Mouse (Mus musculus): ENCODE measurements around the gene Cerk. TPM values are rescaled to one million over a fixed set of nuclear protein-coding genes. Genes with fewer than 3 reads are reported as not detected.
"Not testable (repeated sequence)": the region's sequence is repeated elsewhere in the genome, so short reads cannot be mapped to it uniquely, and the experiment has no call there.

Cerk gene
- total RNA-seq, 2 experiments from 2014 or later: 40.4 to 45.9 TPM

- intact Hi-C loops (cut with DNase I): no loop called here
- peak in 1 of 2 experiments; percentile 40 for DNase-seq
These were observed 17.5 kb downstream of the Cerk start for GRCm38 (mm10) chr15:86168505-86168867.

- intact Hi-C loops (cut with DNase I): loop anchor here (2.0 kb wide), 1 partner anchor 61 kb away; no protein-coding TSS in a partner anchor
- DNase-seq: no peak
These were observed 18.0 kb downstream of the Cerk start for GRCm38 (mm10) chr15:86167787-86168504.

GRCm38 (mm10) chr15:86167032-86167655 lies 18.8 kb downstream of the Cerk start:
- DNase-seq: no peak
- intact Hi-C loops (cut with DNase I): loop anchor here (2.0 kb wide), 1 partner anchor 62 kb away; no protein-coding TSS in a partner anchor

GRCm38 (mm10) chr15:86165811-86166590 lies 19.9 kb downstream of the Cerk start:
- intact Hi-C loops (cut with DNase I): loop anchor here (2.0 kb wide), 1 partner anchor 63 kb away; no protein-coding TSS in a partner anchor
- DNase-seq: no peak

- DNase-seq: no peak
- intact Hi-C loops (cut with DNase I): no loop called here
These were observed 21.1 kb downstream of the Cerk start for GRCm38 (mm10) chr15:86164718-86165345.

GRCm38 (mm10) chr15:86161800-86162199 lies 24.1 kb downstream of the Cerk start:
- intact Hi-C loops (cut with DNase I); DNase-seq: not testable (repeated sequence)

GRCm38 (mm10) chr15:86160906-86161305 lies 25.0 kb downstream of the Cerk start:
- intact Hi-C loops (cut with DNase I): no loop called here
- no peak for DNase-seq

- DNase-seq: no peak
- intact Hi-C loops (cut with DNase I): no loop called here
These were observed 26.2 kb downstream of the Cerk start for GRCm38 (mm10) chr15:86159719-86160118.

GRCm38 (mm10) chr15:86159093-86159492 lies 26.8 kb downstream of the Cerk start:
- intact Hi-C loops (cut with DNase I): no loop called here
- DNase-seq: no peak

- DNase-seq: no peak
- intact Hi-C loops (cut with DNase I): no loop called here
These were observed 29.4 kb downstream of the Cerk start for GRCm38 (mm10) chr15:86156492-86156891.

GRCm38 (mm10) chr15:86153481-86153960 lies 32.4 kb downstream of the Cerk start:
- intact Hi-C loops (cut with DNase I): no loop called here
- no peak for DNase-seq

- intact Hi-C loops (cut with DNase I): no loop called here
- no peak for DNase-seq
These were observed 35.3 kb downstream of the Cerk start for GRCm38 (mm10) chr15:86150593-86150992.

GRCm38 (mm10) chr15:86146922-86147321 lies 39.0 kb downstream of the Cerk start:
- no peak for DNase-seq
- intact Hi-C loops (cut with DNase I): no loop called here

GRCm38 (mm10) chr15:86145046-86145445 lies 40.9 kb downstream of the Cerk start:
- DNase-seq: no peak
- intact Hi-C loops (cut with DNase I): no loop called here

GRCm38 (mm10) chr15:86144577-86144976 lies 41.4 kb downstream of the Cerk start:
- DNase-seq: no peak
- intact Hi-C loops (cut with DNase I): no loop called here

GRCm38 (mm10) chr15:86140323-86140722 lies 45.6 kb downstream of the Cerk start:
- intact Hi-C loops (cut with DNase I): no loop called here

GRCm38 (mm10) chr15:86137638-86138037 lies 48.3 kb downstream of the Cerk start:
- intact Hi-C loops (cut with DNase I): no loop called here
- peak; percentile 40 to 67 for DNase-seq

More at GRCm38 (mm10) chr15:86140323-86140722, 45.6 kb downstream of the Cerk start:
- DNase-seq: peak; percentile 61 to 80

GRCm38 (mm10) chr15:86134941-86135783 lies 50.8 kb downstream of the Cerk start:
- DNase-seq: peak; percentile 91 to 95
- intact Hi-C loops (cut with DNase I): loop anchor here (1.0 to 5.0 kb wide), 2 partner anchors 81 to 238 kb away; no protein-coding TSS in a partner anchor

GRCm38 (mm10) chr15:86130657-86131056 lies 55.3 kb downstream of the Cerk start:
- DNase-seq: no peak
- intact Hi-C loops (cut with DNase I): loop anchor here (5.0 kb wide), 1 partner anchor 233 kb away; no protein-coding TSS in a partner anchor

- intact Hi-C loops (cut with DNase I): no loop called here
- no peak for DNase-seq
These were observed 56.9 kb downstream of the Cerk start for GRCm38 (mm10) chr15:86129036-86129435.

Data from heart, postnatal 10 days (tissue).